Mouse (Mus musculus) cerebral cortex, adult 2 months (tissue): ENCODE measurements around the gene Iapp.

Experiments used
- WGBS: fragments of 180-500 bp; shearing (Covaris S2); methylation state at CpG from one replicate; pipeline ENCODE4 v1.1.7; 2018; 5-methylcytosine and 5-hydroxymethylcytosine counted together

Gene Iapp

GRCm38 (mm10) chr6:142298098-142298497, at the start of gene Iapp:
Iapp (plus strand) TSS chr6:142298423.
- 72% methylated on average over 4 of the region's 4 CpGs for WGBS

- WGBS: 95% methylated on average over 1 of the region's 1 CpGs
Measured at GRCm38 (mm10) chr6:142250738-142251307, 47.4 kb upstream of the Iapp start.

DNA sequence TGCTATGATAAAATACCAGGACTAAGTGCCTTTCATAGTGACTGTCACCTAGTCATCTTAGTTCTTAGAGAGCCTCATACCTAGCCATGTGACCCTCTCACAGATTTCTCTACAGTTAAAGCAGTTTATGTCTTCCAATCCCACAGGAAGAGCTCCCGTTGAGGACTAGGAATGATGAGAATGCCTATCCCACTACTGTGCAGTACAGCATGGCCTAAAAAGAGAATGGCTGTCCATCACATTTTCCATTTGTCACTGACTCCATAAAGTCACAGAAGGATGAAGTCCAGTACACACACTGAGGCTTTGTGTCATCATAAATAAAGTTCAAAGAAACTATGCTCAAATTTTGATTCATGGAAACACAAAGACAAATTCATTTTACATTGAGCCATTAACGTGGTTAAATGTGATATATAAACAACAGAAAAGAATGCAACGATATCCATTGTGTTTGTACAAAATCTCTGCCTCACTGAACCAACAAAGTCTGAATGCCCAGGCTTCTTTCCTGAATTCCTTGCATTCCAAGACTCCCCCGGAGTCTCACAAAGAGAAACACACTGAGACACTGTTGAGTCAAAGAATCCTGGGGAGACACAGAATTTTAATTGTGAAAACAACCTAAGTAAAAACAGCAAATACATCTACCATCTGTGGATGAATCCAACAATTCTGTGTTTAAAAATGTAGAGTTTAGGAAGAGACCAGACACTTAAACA, 22.3 kb upstream of the Iapp start:
- 19% methylated on average over 4 of the region's 4 CpGs for WGBS

DNA sequence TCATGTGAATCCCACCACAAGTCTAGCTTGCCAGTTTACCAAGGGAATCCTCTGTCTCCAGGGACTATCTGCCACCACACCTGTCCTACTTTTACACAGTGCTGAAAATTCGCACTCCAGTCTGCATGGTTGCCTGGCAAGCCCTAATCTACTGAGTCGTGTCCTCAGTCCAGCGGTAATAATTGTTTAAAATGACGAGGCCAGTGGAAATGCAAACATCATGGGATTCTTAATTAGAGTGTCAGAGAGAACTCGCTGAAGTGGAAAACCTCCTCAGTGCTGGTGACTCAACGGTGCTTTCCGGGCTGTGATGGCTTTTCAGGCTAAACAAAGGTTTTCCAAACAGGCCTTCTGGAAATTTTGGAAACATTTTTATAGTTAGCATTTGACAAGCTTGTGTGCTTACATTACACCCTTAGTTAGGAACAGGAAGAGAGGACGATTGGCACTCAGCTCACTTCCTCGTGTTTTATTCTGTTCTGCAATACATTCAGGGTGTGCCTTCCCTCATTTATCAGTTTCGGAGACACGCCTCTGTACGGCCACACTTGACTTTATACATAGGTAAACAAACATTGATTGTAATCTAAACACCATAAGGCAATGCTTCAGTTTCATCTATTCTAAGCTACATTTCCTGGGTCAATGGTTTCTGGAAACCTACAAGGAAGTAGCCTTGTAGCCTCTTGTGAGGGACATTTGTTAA, 8.7 kb upstream of the Iapp start:
- 43% methylated on average over 12 of the region's 12 CpGs for WGBS

GRCm38 (mm10) chr6:142314285-142314684, 16.1 kb downstream of the Iapp start:
- 81% methylated on average over 5 of the region's 5 CpGs for WGBS

DNA sequence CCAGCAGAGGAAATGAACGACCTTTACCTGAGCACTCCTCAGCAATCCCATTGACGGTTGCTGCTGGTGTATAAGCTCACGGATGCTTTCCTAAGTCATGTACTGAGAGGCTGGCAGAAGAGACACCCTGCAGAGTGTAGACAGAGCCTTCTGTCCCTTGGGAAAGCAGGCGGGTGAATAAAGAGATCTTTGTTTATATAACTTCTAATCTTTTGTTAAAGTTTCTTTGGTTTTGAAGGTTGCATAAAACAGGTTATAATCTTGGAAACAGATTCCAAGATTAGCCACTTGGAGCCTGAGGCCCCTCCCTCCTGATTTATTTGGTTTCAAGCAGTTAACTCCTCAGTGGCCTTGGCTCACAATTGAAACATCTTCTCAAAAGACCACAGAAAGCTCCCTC, 24.7 kb downstream of the Iapp start, which contains the start of gene Slco1a5:
Slco1a5 (minus strand) TSS at position 101 of the 400 bp plus-strand sequence.
- WGBS: 44% methylated on average over 4 of the region's 4 CpGs

- WGBS: 87% methylated on average over 3 of the region's 3 CpGs
Measured at GRCm38 (mm10) chr6:142326598-142326997, 28.4 kb downstream of the Iapp start.

DNA sequence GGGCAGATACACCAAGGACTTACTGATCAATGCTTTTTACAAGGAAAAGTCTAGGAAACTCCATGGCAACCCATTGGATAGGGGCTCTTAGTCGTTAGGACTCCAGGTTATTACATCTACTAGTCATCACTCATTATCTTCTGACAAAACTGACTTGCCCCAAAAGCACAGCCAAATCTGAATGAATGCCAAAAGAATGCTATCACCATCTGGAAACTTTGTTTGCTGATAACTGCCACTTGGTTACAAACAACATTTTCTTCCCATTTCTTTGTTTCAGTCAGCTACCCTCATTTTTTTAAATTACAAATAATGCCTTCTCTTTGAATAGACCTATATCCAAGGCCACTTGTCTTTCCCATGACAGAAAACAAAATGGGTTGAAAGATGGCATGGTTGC, 31.0 kb downstream of the Iapp start:
- 69% methylated on average over 1 of the region's 1 CpGs for WGBS

DNA sequence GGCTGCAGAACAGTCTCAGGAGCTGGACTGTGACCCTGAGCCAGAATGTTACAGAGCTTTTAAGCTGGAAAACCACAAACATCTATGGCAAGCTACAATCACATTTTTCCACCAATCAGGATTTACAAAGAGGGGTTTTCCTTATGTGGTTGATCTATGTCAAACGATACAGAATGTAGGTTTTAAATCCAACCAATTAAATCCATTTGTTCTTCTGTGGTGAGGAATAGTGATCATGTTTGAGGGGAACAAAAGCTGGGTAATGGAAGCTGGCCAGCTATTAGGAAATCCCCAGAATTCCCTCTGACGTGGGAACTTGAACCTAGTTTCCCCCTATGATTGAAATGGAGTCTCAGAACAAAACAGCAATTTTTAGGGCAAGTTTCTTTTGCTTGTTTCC, 40.7 kb downstream of the Iapp start:
- WGBS: 49% methylated on average over 2 of the region's 2 CpGs

DNA sequence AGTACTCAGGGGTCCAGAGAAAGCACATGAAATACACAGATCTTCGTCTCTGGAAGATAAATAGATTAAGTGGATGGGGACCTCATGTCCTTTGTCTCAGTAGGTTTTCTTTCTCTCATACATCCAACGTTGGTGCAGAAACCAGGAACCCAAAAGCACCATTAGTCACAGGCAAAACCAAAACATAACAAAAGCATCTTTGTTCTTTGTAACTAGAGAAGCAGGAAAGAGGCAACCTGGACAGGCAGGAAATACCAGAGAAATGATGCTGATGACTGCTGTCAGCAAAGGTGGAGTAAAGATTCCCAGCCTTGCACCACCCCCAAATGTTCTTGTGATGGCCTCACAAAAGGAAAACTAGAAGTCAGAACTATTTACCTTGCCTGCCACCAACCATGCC, 41.4 kb downstream of the Iapp start:
- WGBS: 49% methylated on average over 2 of the region's 2 CpGs

DNA sequence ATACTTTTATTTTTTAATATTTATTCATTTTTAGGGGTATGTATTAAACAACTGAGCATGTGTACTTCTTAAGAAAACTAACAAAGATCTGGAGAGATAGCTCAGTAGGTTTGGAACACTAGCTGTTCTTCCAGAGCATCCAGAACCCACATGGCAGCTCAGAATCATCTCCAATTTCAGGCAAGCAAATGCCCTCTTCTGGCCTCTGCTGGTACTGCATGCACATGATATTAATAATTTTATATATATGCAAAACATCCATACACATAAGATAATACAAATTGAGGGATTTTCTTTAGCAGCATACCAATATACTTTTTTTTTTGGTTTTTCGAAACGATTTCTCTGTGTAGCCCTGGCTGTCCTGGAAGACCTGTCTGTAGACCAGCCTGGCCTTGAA, 45.3 kb downstream of the Iapp start:
- WGBS: 72% methylated on average over 2 of the region's 2 CpGs

DNA sequence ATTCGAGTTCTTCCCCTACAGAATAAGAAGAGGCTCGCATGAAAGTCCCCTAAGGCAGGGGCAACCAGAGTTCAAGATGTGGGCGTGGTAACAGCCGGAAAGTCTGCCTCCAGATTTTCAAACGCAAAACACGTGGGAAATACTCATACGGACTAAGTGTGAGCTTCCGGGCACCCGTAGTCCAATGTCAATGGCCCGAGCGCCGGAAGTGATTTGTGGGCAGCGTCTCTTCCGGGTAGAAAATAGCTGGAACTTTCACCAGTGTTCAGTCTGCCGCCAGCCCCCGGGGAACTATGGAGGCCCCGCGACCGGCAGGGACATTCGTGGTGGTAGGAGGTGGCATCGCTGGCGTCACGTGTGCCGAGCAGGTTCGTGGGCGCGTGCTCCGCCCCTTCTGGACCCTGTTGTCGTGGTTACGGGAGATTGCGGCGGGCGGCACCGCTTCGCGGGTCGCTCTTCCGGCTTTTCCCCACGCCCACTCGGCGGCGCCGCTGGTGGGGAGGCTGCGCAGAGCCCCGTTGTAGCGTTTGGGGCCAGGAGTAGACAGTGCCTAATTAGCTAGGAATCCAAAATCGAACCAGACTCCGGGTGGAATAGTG, 47.3 kb downstream of the Iapp start, which contains the start of gene Pyroxd1:
Pyroxd1 (plus strand) TSS at position 215 of the 599 bp plus-strand sequence.
- WGBS: under 1% methylated on average over 48 of the region's 48 CpGs

GRCm38 (mm10) chr6:142346181-142347110, 48.2 kb downstream of the Iapp start:
- 45% methylated on average over 12 of the region's 12 CpGs for WGBS

DNA sequence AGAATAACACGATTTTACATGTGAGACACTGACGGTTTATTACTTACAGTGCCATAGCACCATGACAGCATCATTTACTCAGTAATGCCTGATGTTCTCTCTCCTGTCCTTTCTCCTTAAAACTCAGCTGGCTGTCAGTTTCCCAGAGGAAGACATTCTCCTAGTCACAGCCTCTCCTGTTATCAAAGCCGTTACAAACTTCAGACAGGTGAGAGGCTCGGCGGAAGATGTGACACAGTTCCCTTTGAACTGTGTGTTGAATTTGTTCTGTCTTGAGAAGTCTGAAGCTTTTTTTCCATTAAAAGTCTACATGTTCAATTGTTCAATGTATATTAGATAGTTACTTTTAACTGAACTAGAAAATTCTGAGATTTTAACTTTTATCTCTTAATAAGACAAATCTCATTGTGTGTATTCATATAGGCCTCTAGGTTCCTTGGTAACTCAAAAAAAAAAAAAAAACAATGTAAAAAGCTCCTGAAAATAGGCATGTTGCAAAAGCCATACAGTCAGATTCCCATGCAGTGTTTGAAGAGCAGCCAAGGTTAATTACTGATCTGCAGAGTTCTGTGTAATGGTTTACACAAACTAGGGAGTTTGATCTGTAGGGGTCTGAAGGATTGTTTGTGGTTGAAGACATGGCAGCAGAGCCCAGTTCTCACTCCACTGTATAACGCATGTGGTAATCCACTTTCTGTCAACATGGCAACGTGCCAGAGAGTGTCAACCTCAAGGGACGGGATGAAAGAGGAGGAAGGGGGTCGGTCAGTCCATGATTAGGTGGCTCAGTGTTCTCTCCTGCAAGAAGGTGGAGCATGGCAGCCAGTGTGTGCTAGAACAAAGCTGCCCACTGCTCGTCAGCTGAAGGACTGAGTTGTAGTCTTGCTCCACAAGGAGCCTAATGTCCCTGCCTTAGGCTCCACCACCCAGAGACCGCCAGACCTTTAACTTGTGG, 49.5 kb downstream of the Iapp start:
- 71% methylated on average over 11 of the region's 11 CpGs for WGBS

- 87% methylated on average over 3 of the region's 3 CpGs for WGBS
Measured at GRCm38 (mm10) chr6:142352099-142352498, 53.9 kb downstream of the Iapp start.
